In the genomic region with DNA sequence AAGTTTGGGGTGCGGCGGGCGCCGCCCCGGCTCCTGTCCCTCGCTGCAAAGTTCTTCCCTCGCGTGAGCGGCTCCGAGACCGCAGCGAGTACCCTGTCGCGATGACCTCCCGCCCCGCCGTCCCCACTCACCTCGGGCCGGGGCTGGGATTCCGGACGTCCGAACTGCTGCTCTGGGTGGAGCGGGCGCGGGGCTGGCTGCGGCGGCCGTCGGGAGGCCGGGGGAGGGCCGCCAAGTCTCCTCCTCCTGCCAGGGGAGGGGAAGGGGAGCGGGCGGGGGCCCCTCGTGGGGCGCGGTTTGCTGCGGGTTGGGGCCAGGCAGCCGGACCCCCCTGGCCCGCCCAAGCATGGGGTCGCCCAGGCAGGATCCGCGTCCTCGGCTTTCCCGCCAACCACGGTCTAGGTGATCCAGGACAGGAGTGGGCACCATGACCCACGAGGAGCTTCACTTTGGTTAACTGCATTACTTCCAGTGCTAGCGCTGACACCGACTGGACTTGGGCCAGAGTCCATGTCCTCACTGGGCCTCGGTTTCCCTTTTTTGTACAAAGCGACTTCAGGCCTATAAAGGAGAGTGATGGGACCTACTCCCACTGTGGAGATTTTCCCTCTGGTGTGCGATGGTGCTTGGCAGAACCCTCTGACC, we compare ENCODE assay signal across 8 mouse cellular contexts. TPM values are rescaled to one million over a fixed set of nuclear protein-coding genes. Genes with fewer than 3 reads are reported as not detected.
DNase-seq lines count a peak whose midpoint lies in the region; ATAC-seq and TF ChIP-seq lines count a peak whose summit lies in the region.

Ccdc102a (minus strand) TSS at position 248 of the 645 bp plus-strand sequence.

- in situ Hi-C loops in ES-E14 (cut with MboI; ENCODE audit: low sequenced_read_pairs in 2 of 2, unreplicated experiment in 2 of 2) = no loop called here

- WGBS in intestine, embryonic 14.5 days = 3% methylated on average over 51 of the region's 51 CpGs
- WGBS in lung, embryonic 14.5 days = 1% methylated on average over 48 of the region's 51 CpGs

- no peaks in the 10 kb centered on the region for H3K27me3 ChIP-seq in intestine, embryonic 14.5 days (replicated peaks; ENCODE audit: control insufficient read depth, insufficient read depth, low read length)
- no peaks in the 10 kb centered on the region; the same call in 1 of the 2 replicates for H3K27me3 ChIP-seq in lung, embryonic 14.5 days (ENCODE audit: insufficient read depth, low read length)
- no peaks in the 10 kb centered on the region for H3K27me3 ChIP-seq in splenic B cell, adult 2 months (ENCODE audit: control insufficient read depth, insufficient read depth, low read length, poor library complexity, severe bottlenecking)

- DNase-seq in ES-E14 (ENCODE audit: low read depth, low spot score) = no peak
- peak; percentile 74 for DNase-seq in adrenal gland, postnatal 10 days
- peak; percentile 76 for DNase-seq in gastrocnemius, postnatal 14 days
- no peak for DNase-seq in intestine, embryonic 14.5 days (ENCODE audit: low spot score)
- DNase-seq in lung, embryonic 14.5 days = peak; percentile 68
- DNase-seq in splenic B cell, adult 2 months (ENCODE audit: low read depth, low spot score) = peak; percentile 16
- DNase-seq in retina, embryonic 14.5 days (ENCODE audit: low spot score) = no peak

- peak within 1 kb of the TSS; percentile 72 for H3K4me2 ChIP-seq in intestine, embryonic 14.5 days (ENCODE audit: low read length)
- peak within 1 kb of the TSS; percentile 80 for H3K4me2 ChIP-seq in lung, embryonic 14.5 days

- peak within 1 kb of the TSS; percentile 89 to 95 for H3K4me3 ChIP-seq in ES-E14 (ENCODE audit: insufficient read depth in 1 of 2, low read depth in 1 of 2, low read length in 2 of 2, poor library complexity in 1 of 2, severe bottlenecking in 1 of 2)
- peak within 1 kb of the TSS; percentile 80 for H3K4me3 ChIP-seq in intestine, embryonic 14.5 days (ENCODE audit: low read depth, low read length)
- peak within 1 kb of the TSS; percentile 87 for H3K4me3 ChIP-seq in lung, embryonic 14.5 days (ENCODE audit: low read depth, low read length)

- H3K4me1 ChIP-seq in ES-E14 (ENCODE audit: control insufficient read depth in 2 of 2, insufficient read depth in 2 of 2, low read length in 2 of 2, poor library complexity in 1 of 2) = peaks cover 20 to 22% of the 10 kb centered on the region in 2 experiments
- H3K4me1 ChIP-seq in intestine, embryonic 14.5 days (replicated peaks; ENCODE audit: control insufficient read depth, insufficient read depth, low read length) = peaks cover 44% of the 10 kb centered on the region
- peaks cover 30% of the 10 kb centered on the region for H3K4me1 ChIP-seq in lung, embryonic 14.5 days (ENCODE audit: insufficient read depth)

- no peaks in the 10 kb centered on the region for H3K9me3 ChIP-seq in ES-E14 (ENCODE audit: control insufficient read depth, insufficient read depth, low read depth, low read length)
- H3K9me3 ChIP-seq in intestine, embryonic 14.5 days (ENCODE audit: control insufficient read depth, low read length) = no peaks in the 10 kb centered on the region
- H3K9me3 ChIP-seq in lung, embryonic 14.5 days (ENCODE audit: low read depth, low read length) = no peaks in the 10 kb centered on the region

- peak; percentile 48 for ATAC-seq in intestine, embryonic 14.5 days (replicated peaks; ENCODE audit: low FRiP score, low TSS enrichment, low read depth)
- peak; percentile 65 for ATAC-seq in lung, embryonic 14.5 days (ENCODE audit: insufficient read depth)
- ATAC-seq in megakaryocyte progenitor cell, adult 5-6 weeks (replicated peaks; ENCODE audit: poor library complexity) = no peak

- no peaks in the 10 kb centered on the region for H3K36me3 ChIP-seq in ES-E14 (ENCODE audit: control insufficient read depth, insufficient read depth, low read length, poor library complexity, severe bottlenecking)
- no peaks in the 10 kb centered on the region for H3K36me3 ChIP-seq in intestine, embryonic 14.5 days (ENCODE audit: control insufficient read depth, insufficient read depth, low read length)
- peaks cover 2% of the 10 kb centered on the region; the same call in 1 of the 2 replicates for H3K36me3 ChIP-seq in lung, embryonic 14.5 days (ENCODE audit: insufficient read depth)
- no peaks in the 10 kb centered on the region for H3K36me3 ChIP-seq in splenic B cell, adult 2 months (ENCODE audit: control insufficient read depth, insufficient read depth, low read length, poor library complexity, severe bottlenecking)

- 0 out of 2 replicates have a peak within 1 kb of the TSS, but pooled peaks have one; percentile 22 for H3K27ac ChIP-seq in ES-E14 (ENCODE audit: insufficient read depth, low read depth, low read length, poor library complexity, severe bottlenecking)
- H3K27ac ChIP-seq in intestine, embryonic 14.5 days (ENCODE audit: low read depth) = peak within 1 kb of the TSS; percentile 71
- H3K27ac ChIP-seq in lung, embryonic 14.5 days (ENCODE audit: low read depth) = peak within 1 kb of the TSS; percentile 86

- peak within 1 kb of the TSS; percentile 91 for H3K9ac ChIP-seq in ES-E14 (ENCODE audit: insufficient read depth, low read depth, low read length, poor library complexity, severe bottlenecking)
- peak within 1 kb of the TSS; percentile 86 for H3K9ac ChIP-seq in intestine, embryonic 14.5 days (ENCODE audit: low read length)
- peak within 1 kb of the TSS; percentile 92 for H3K9ac ChIP-seq in lung, embryonic 14.5 days

- TF ChIP-seq CTCF in lung, embryonic 14.5 days (IDR thresholded peaks at IDR 0.05; ENCODE audit: low read depth) = no peak

- intact Hi-C loops in gastrocnemius, postnatal 14 days (cut with DNase I; ENCODE audit: low total_unique reads) = no loop called here

TF ChIP-seq in ES-E14, 5 proteins besides CTCF, POLR2A, EP300 and RAD21:
- TF ChIP-seq HCFC1 (IDR thresholded peaks at IDR 0.05; ENCODE audit: borderline replicate concordance, insufficient read depth, low read length) (no peak), ZNF384 (IDR thresholded peaks at IDR 0.05; ENCODE audit: low read depth, low read length) (no peak), ZC3H11A (IDR thresholded peaks at IDR 0.05; ENCODE audit: borderline replicate concordance, low read depth, low read length) (no peak), MAFK (IDR thresholded peaks at IDR 0.05; ENCODE audit: insufficient read depth, low read depth, low read length) (no peak), CHD2 (IDR thresholded peaks at IDR 0.05; ENCODE audit: low read depth, low read length) (no peak)

RNA-seq across cellular contexts. Expression of gene Ccdc102a, which starts in this region (rescaled TPM):
- total RNA-seq in ES-E14 (2012; rRNA removed) = 10.7 and 11.0 TPM in 2 replicates
- total RNA-seq in adrenal gland, postnatal 10 days (2021) = 10 to 100 TPM; 11.0 to 11.7 TPM
- total RNA-seq in gastrocnemius, postnatal 14 days (2021) = 10 to 100 TPM in 1 of 2 experiments, 1 to 10 TPM in 1; 7.1 to 10.9 TPM
- polyA plus RNA-seq in intestine, embryonic 14.5 days (2014; fragmentation: Nextera tagmentation; extraction: Ambion mirVana) = 27.5 and 28.2 TPM in 2 replicates
- 29.9 and 34.1 TPM in 2 replicates for polyA plus RNA-seq in lung, embryonic 14.5 days (2014; fragmentation: Nextera tagmentation; extraction: Ambion mirVana)
- total RNA-seq in megakaryocyte progenitor cell, adult 5-6 weeks (2015) = 0.25 and 0.32 TPM in 2 replicates
- total RNA-seq in megakaryocyte progenitor cell, adult 5-6 weeks (2017) = 1.2 and 1.3 TPM in 2 replicates

Comparison
In these comparisons a context has a peak if more than half of its experiments do, and no peak if none do; other contexts are left out.
1. DNase-seq: peak in adrenal gland, postnatal 10 days (single experiment), gastrocnemius, postnatal 14 days (single experiment), lung, embryonic 14.5 days (single experiment) and splenic B cell, adult 2 months (single experiment); none in ES-E14 (single experiment), intestine, embryonic 14.5 days (single experiment) and retina, embryonic 14.5 days (single experiment).
2. H3K27ac ChIP-seq: peak in every context shown above with its lines; median percentile 86 in lung, embryonic 14.5 days; 71 in intestine, embryonic 14.5 days; 22 in ES-E14.
3. Peak in every context shown above with its lines, with median percentiles within 50 percentile points of each other: H3K4me3 ChIP-seq and H3K9ac ChIP-seq.